Mouse (Mus musculus) embryonic facial prominence, embryonic 12.5 days (tissue): Measurements from ENCODE around the gene Cpm. TPM values are rescaled to one million over a fixed set of nuclear protein-coding genes. Genes with fewer than 3 reads are reported as not detected.

Source experiments
- ATAC-seq: fragments of 200-750 bp; cut with Nextera tagmentation; 2 replicates; pipeline ENCODE4 v1.8.0; 2017; ENCODE audit not compliant: insufficient number of reproducible peaks, insufficient read depth, low FRiP score, low TSS enrichment
- H3K27ac ChIP-seq: fragments of 300-500 bp; sonication (generic); 2 replicates; pipeline ENCODE4 v1.5.1; 2016; ENCODE audit warnings: mild to moderate bottlenecking
- H3K27me3 ChIP-seq: fragments of 300-500 bp; sonication (generic); 2 replicates; pipeline ENCODE4 v1.6.1; 2016; ENCODE audit warnings: mild to moderate bottlenecking, moderate library complexity
- H3K36me3 ChIP-seq: fragments of 300-500 bp; sonication (generic); 2 replicates; pipeline ENCODE4 v1.6.1; 2016; ENCODE audit warnings: mild to moderate bottlenecking
- H3K4me1 ChIP-seq: fragments of 300-500 bp; sonication (generic); 2 replicates; pipeline ENCODE4 v1.6.1; 2016
- H3K4me2 ChIP-seq: fragments of 300-500 bp; sonication (generic); replicated peaks from 2 replicates; pipeline ENCODE4 v1.6.1; 2016; ENCODE audit warnings: mild to moderate bottlenecking, moderate library complexity
- H3K4me3 ChIP-seq: fragments of 300-500 bp; sonication (generic); 2 replicates; pipeline ENCODE4 v1.5.1; 2016; ENCODE audit warnings: mild to moderate bottlenecking
- H3K9ac ChIP-seq: fragments of 300-500 bp; sonication (generic); 2 replicates; pipeline ENCODE4 v1.6.1; 2016; ENCODE audit warnings: mild to moderate bottlenecking, moderate library complexity
- H3K9me3 ChIP-seq: fragments of 300-500 bp; sonication (generic); 2 replicates; pipeline ENCODE4 v1.6.1; 2016; ENCODE audit warnings: mild to moderate bottlenecking, moderate library complexity
- WGBS: fragments of 180-500 bp; shearing (Covaris S2); methylation state at CpG from one replicate; pipeline ENCODE4 v1.1.7; 2016; 5-methylcytosine and 5-hydroxymethylcytosine counted together
- polyA plus RNA-seq: library from polyadenylated mRNA; unstranded; fragments of >200 nt; fragmentation: Nextera tagmentation; extraction: Ambion mirVana; gene quantifications from 2 replicates; pipeline ENCODE4 v1.2.1, GENCODE M21; 2016

Cpm gene
- polyA plus RNA-seq, 1 experiment from 2014 or later, result 20.4 TPM

DNA sequence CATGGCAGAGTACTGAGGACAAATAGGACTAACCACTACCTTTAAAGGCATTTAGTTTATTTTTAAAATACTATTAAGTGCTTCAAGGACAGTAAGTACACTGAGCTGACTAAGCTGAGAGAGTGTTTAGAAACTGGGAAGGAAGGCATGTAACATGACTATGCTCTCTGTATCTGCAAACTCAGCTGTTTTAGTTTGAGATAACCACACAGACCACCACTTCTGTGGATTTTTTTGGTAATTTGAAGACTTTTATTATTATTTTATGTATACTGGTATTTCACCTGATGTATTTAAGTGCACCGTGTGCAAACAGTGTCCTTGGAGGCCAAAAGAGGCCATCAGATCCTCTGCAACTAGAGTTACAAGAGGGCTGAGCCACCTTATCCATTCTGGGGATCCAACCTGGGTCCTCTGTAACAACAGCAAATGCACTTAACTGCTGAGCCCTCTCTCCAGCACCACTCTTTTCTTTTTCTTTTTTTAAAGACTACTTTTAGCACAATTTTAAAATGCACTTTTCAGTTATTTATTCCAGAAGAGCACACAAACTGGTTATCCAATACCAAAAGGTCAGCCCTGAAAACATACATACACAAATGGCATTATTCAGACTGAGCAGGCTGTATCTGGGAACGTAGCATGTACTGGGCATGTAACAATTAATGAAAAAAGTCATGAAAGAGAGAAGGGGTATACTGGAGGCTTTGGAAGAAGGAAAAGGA is 78.0 kb downstream of the Cpm start:
- Histone ChIP-seq H3K4me2 (no peak overlapping the region), H3K4me1 (peaks cover 12% of the 10 kb centered on the region), H3K27me3 (no peaks in the 10 kb centered on the region), H3K27ac (no peak overlapping the region), H3K9me3 (no peaks in the 10 kb centered on the region), H3K9ac (no peak overlapping the region), H3K36me3 (peaks cover 50% of the 10 kb centered on the region), H3K4me3 (no peak overlapping the region)
- 89% methylated on average over 2 of the region's 2 CpGs for WGBS
- no peak for ATAC-seq

DNA sequence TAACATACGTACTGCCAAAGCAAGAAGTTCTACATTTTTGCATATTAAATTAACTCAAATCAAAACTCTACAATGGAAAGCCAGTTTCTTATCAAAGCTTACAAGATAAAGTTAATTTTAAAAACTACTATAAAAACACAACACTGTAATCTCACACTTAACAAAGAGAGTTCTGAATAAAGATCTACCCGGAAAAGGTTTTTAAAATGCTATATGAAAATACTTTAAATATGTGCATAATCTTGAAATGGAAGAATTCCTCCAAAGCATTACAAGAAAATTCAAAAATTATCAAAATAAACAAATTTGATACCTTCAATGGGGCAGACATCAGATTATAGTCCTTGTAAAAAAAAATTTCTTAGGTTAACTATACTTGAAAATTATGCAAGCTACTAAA is 79.1 kb downstream of the Cpm start:
- Histone ChIP-seq H3K4me1 (peaks cover 12% of the 10 kb centered on the region), H3K4me3 (no peak overlapping the region), H3K27me3 (no peaks in the 10 kb centered on the region), H3K4me2 (no peak overlapping the region), H3K9ac (no peak overlapping the region), H3K27ac (no peak overlapping the region), H3K9me3 (no peaks in the 10 kb centered on the region), H3K36me3 (peaks cover 41% of the 10 kb centered on the region)
- 94% methylated on average over 2 of the region's 2 CpGs for WGBS
- ATAC-seq, result no peak

DNA sequence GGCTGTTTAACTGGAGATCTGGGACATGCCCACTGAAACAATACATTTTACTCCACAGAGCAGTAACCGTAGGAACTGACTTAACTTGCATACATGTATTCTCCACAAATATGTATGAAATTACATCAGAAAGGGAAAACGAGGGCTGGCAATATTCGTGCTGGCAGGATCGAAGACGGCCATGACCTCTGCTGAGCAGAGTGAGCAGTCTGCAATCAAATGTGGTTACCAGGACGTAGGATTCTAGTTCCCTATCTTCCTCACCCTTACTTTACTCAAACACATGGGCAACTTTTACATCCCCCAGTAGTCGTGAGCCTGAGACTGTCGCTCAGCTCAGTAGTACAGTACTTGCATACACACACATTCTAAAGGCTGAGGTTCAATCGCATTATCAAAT is 79.6 kb downstream of the Cpm start:
- no peak for ATAC-seq
- peak overlapping the region; percentile 88; the same call in 1 of the 2 replicates for H3K4me3 ChIP-seq
- no peak overlapping the region for H3K27ac ChIP-seq
- H3K4me1 ChIP-seq, result peaks cover 12% of the 10 kb centered on the region
- peaks cover 36% of the 10 kb centered on the region for H3K36me3 ChIP-seq
- H3K4me2 ChIP-seq, result peak overlapping the region; percentile 74
- no peaks in the 10 kb centered on the region for H3K9me3 ChIP-seq
- H3K27me3 ChIP-seq, result no peaks in the 10 kb centered on the region
- no peak overlapping the region for H3K9ac ChIP-seq
- WGBS, result 84% methylated on average over 9 of the region's 9 CpGs

DNA sequence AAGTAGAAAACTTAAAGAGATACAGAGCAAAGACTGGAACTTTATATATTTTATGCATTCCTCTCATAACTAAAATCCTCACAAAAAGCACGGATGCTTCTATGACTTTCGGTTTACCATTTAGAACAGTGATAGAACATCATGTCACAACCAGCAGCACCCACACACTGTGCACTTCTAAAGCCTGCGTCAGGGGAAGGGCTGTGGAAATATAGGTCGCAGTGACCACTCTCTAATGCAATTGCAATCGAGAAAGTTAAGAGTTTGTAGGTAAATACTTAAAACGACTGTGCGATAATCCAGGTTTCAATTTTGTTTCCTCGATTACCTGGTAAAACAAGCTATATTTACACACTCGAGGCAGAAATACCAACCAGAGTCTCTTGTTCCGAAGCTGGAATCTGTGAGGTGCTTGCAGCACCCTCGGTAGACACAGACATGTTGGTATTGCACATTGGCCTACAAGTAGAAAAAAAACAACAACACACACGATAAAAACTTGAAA is 80.1 kb downstream of the Cpm start:
- Histone ChIP-seq H3K27me3 (no peaks in the 10 kb centered on the region), H3K9me3 (no peaks in the 10 kb centered on the region), H3K27ac (no peak overlapping the region), H3K36me3 (peaks cover 32% of the 10 kb centered on the region), H3K4me2 (peak overlapping the region; percentile 74), H3K4me1 (peaks cover 12% of the 10 kb centered on the region), H3K9ac (peak overlapping the region; percentile 98), H3K4me3 (peak overlapping the region; percentile 88)
- WGBS, result 50% methylated on average over 12 of the region's 12 CpGs
- no peak for ATAC-seq

DNA sequence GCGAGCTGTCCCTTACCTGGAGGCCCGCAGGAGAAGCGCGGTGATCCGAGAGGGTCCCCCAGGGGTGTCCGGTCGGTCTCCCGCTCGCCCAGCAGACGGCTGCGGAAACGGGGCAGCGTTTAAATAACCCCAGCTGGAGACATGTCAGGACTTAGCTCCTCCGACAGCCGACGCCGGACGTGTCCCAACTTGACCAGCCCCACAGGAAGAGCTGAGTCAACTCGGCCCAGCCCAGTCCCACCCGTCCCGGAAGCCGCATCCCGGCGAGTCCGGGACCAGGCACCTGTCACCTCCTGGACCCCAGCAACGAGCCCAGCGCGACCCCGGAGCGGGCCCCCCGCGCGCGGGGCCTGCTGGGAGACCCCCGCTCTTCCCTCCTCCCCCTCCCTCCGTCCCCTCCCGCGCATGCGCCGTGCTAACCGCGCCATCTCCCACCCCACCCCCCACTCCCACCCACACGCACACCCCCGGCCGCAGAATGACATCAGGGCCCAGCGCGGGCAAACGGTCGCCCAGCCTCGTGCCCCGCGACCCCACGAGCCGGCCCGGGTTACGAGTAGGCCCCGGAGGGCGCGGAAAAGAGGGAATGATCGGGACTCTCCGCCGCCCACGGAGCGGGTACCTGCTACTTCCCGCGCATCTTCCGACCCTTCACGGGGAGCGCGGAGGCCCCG is 80.8 kb downstream of the Cpm start:
- peak; percentile 75 for ATAC-seq
- whole genome bisulfite sequencing, result under 1% methylated on average over 65 of the region's 71 CpGs
- peaks cover 12% of the 10 kb centered on the region for H3K4me1 ChIP-seq
- H3K27ac ChIP-seq, result peak overlapping the region; percentile 95
- H3K9ac ChIP-seq, result peak overlapping the region; percentile 98
- peaks cover 26% of the 10 kb centered on the region for H3K36me3 ChIP-seq
- no peaks in the 10 kb centered on the region for H3K9me3 ChIP-seq
- peak overlapping the region; percentile 74 for H3K4me2 ChIP-seq
- H3K27me3 ChIP-seq, result no peaks in the 10 kb centered on the region
- peak overlapping the region; percentile 88 for H3K4me3 ChIP-seq

DNA sequence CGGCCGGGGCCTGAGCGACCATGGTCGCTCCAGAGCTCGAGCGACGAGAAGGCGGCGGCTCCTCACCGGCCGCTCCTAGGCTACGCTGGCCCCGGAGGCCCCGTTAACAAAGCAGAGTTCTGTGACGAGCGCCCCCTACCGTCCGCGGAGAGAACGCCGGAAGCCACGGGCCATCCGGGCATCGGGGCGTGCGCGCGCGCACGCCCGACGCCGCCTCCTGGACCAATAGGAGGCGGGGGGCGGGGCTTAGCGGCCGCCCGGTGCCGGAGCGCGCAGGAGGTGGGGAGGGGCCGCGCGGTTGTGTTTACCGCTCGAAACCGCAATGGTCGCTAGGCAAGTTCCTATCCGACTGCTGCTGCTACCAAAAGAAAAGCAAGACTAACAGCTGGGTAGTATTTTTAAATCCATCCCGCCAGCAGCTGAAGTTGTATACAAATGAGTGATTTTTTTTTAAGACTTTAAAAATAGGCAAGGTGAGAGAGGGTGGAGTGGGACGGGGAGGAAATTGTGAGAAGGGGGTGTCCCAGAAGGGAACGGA is 81.4 kb downstream of the Cpm start, which contains the start of gene Mdm2:
Mdm2 (minus strand) TSS at position 155 of the 538 bp plus-strand sequence.
- peak within 1 kb of the TSS; percentile 95 for H3K27ac ChIP-seq
- peak within 1 kb of the TSS; percentile 88 for H3K4me3 ChIP-seq
- peak; percentile 90 for ATAC-seq
- H3K36me3 ChIP-seq, result peaks cover 20% of the 10 kb centered on the region
- H3K9me3 ChIP-seq, result no peaks in the 10 kb centered on the region
- no peaks in the 10 kb centered on the region for H3K27me3 ChIP-seq
- WGBS, result under 1% methylated on average over 52 of the region's 52 CpGs
- H3K9ac ChIP-seq, result peak within 1 kb of the TSS; percentile 98
- H3K4me2 ChIP-seq, result peak within 1 kb of the TSS; percentile 74
- peaks cover 12% of the 10 kb centered on the region for H3K4me1 ChIP-seq

DNA sequence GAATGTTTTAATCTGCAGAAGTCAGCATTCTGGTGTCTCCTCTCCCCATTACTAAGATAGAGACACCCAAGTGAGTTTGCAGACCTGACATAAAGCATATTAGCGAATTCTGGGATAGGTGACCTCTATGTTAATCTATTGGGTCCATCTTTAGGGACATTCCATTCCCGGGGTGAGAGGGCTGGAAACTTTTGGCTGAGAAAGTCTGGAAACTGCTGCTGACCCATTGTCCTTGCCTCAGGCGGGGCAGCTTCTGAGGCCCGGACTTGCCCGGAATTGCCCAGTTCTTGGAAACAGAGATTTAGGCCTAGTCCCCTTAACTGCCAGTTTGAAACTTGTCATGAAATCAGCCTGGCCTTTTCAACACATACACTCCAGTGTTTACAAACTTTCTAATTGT is 82.1 kb downstream of the Cpm start:
- Histone ChIP-seq H3K4me2 (peak overlapping the region; percentile 74), H3K4me1 (peaks cover 12% of the 10 kb centered on the region), H3K9me3 (no peaks in the 10 kb centered on the region), H3K27me3 (no peaks in the 10 kb centered on the region), H3K4me3 (peak overlapping the region; percentile 88), H3K27ac (no peak overlapping the region), H3K9ac (peak overlapping the region; percentile 50; the same call in 1 of the 2 replicates), H3K36me3 (peaks cover 16% of the 10 kb centered on the region)
- 61% methylated on average over 5 of the region's 5 CpGs for WGBS
- no peak for ATAC-seq

DNA sequence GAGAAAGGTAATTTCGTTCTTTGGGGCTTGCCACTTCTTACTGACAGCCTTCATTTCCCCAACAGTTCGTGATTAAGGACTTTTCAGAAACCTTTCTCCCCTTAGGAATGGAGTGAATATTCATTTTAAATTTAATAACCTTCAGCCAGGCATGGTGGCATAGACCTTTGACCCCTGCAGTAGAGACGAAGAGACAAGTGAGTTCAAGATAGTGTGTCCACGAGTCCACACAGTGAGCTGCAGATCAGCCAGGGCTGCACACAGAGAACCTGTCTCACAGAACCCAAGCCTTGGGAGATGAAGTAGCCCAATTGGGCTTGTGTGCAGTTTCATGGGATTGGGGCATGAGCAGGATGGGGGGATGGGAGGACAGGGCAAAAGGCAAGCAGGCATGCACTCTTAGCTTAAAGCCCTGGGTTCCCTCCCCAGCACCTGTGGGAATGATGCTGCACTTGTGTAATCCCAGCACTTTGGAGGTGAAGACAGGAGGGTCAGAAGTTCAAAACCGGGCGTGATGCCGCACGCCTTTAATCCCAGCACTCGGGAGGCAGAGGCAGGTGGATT is 83.0 kb downstream of the Cpm start:
- no peak overlapping the region for H3K27ac ChIP-seq
- H3K9me3 ChIP-seq, result no peaks in the 10 kb centered on the region
- no peak overlapping the region for H3K9ac ChIP-seq
- peaks cover 8% of the 10 kb centered on the region; the same call in 1 of the 2 replicates for H3K36me3 ChIP-seq
- ATAC-seq, result no peak
- H3K4me2 ChIP-seq, result no peak overlapping the region
- WGBS, result 90% methylated on average over 9 of the region's 9 CpGs
- peaks cover 12% of the 10 kb centered on the region for H3K4me1 ChIP-seq
- no peak overlapping the region for H3K4me3 ChIP-seq
- H3K27me3 ChIP-seq, result no peaks in the 10 kb centered on the region

DNA sequence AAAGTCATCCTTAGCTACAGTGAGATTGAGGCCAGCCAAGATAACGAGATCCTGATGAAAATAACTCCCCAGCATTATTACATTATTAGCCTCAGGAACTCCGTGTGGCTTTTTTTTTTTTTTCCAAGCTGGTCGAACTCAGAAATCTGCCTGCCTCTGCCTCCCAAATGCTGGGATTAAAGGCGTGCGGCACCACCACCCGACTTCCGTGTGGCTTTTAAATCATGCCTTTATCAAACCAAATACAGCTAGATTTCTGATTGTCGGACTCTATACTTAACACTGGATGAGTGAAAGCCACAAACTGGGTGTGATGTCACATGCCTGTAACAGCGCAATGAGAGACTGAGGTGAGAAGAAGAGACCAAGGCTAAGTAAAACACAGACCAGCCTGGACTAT is 83.6 kb downstream of the Cpm start:
- ATAC-seq, result no peak
- WGBS, result 89% methylated on average over 9 of the region's 9 CpGs
- no peak overlapping the region for H3K4me3 ChIP-seq
- H3K4me2 ChIP-seq, result no peak overlapping the region
- H3K27me3 ChIP-seq, result no peaks in the 10 kb centered on the region
- H3K9me3 ChIP-seq, result no peaks in the 10 kb centered on the region
- no peak overlapping the region for H3K9ac ChIP-seq
- peaks cover 13% of the 10 kb centered on the region for H3K4me1 ChIP-seq
- no peak overlapping the region for H3K27ac ChIP-seq
- H3K36me3 ChIP-seq, result peaks cover 2% of the 10 kb centered on the region; the same call in 1 of the 2 replicates

DNA sequence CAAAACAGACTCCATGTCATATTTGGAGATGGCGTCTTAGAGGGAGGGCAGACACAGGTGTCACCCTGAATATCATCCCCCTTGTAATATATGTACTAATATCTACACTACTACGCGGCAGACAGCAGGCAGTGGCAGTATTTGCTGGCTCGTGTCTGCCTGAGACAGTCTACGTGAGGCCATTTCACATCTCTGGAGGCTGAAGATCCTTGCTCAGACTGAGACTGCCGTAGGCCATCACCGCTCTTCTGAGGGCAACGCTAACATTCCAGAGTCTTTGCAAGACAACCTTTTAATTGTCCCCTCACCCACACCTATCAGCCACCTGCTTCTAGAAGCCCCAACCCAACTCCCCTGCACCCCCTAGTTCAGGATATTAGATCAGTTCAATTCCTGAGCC is 84.2 kb downstream of the Cpm start:
- no peak for ATAC-seq
- Histone ChIP-seq H3K9ac (no peak overlapping the region), H3K9me3 (no peaks in the 10 kb centered on the region), H3K27ac (no peak overlapping the region), H3K4me3 (no peak overlapping the region), H3K27me3 (no peaks in the 10 kb centered on the region), H3K4me2 (no peak overlapping the region), H3K36me3 (no peaks in the 10 kb centered on the region), H3K4me1 (peaks cover 17% of the 10 kb centered on the region)
- WGBS, result 90% methylated on average over 8 of the region's 8 CpGs

DNA sequence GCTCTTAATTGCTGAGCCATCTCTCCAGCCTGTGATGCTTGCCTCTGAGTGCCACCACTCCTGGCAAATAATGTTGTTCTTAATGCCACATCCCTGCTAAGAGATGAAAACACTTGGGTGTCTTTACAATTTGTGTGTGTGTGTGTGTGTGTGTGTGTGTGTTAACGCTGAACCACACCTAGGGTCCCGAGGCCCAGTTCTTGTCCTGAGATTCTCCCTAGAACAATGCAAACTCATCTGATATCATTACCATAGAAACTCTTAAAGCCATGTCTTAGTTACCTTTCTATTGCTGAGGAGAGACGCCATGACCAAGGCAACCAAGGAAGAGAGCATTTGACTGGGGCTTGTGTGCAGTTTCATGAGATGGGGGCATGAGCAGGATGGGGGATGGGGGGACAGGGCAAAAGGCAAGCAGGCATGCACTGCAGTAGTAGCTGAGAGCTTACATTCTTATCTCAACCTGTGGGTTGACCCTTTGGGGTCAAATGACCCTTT is 84.8 kb downstream of the Cpm start:
- no peaks in the 10 kb centered on the region for H3K9me3 ChIP-seq
- peaks cover 13% of the 10 kb centered on the region for H3K4me1 ChIP-seq
- WGBS, result 86% methylated on average over 3 of the region's 3 CpGs
- H3K36me3 ChIP-seq, result no peaks in the 10 kb centered on the region
- no peaks in the 10 kb centered on the region for H3K27me3 ChIP-seq
- ATAC-seq, result no peak
- H3K4me3 ChIP-seq, result no peak overlapping the region
- no peak overlapping the region for H3K27ac ChIP-seq
- H3K4me2 ChIP-seq, result no peak overlapping the region
- H3K9ac ChIP-seq, result no peak overlapping the region
